Comparison of ENCODE assay signal across 13 mouse cellular contexts in genomic region chr6:49149202-49149930, GRCm38 (mm10).
DNase-seq lines count a peak whose midpoint lies in the region; ATAC-seq lines count a peak whose summit lies in the region.
"Had no signal": no experiment of that assay in that cellular context is flagged by ENCODE, and none has a peak within 500 bp of the region (broad histone marks: within the 10 kb centered on the region; RNA-seq: fewer than 3 reads in every experiment).

No protein-coding gene starts in this region.

- no peak overlapping the region for H3K4me2 ChIP-seq in heart, embryonic 12.5 days
- peak overlapping the region; percentile 32 for H3K4me2 ChIP-seq in intestine, embryonic 14.5 days (ENCODE audit: low read length)
- no peak overlapping the region for H3K4me2 ChIP-seq in kidney, embryonic 14.5 days (replicated peaks; ENCODE audit: low read depth, low read length)
- no peak overlapping the region for H3K4me2 ChIP-seq in liver, embryonic 16.5 days (ENCODE audit: low read depth, low read length)
- H3K4me2 ChIP-seq: midbrain, embryonic 15.5 days had no signal

- no peak for ATAC-seq in heart, embryonic 12.5 days (ENCODE audit: insufficient number of reproducible peaks, low FRiP score)
- ATAC-seq in intestine, embryonic 14.5 days (replicated peaks; ENCODE audit: low FRiP score, low TSS enrichment, low read depth), result peak; percentile 58
- no peak for ATAC-seq in kidney, embryonic 14.5 days (ENCODE audit: low FRiP score, low TSS enrichment)
- no peak for ATAC-seq in liver, embryonic 16.5 days (ENCODE audit: low read depth)
- ATAC-seq in megakaryocyte-erythroid progenitor cell, adult 5-6 weeks (replicated peaks; ENCODE audit: low FRiP score, low TSS enrichment, poor library complexity, severe bottlenecking), result no peak
- ATAC-seq: midbrain, embryonic 15.5 days; Patski had no signal

- no peaks in the 10 kb centered on the region for H3K9me3 ChIP-seq in heart, embryonic 12.5 days (replicated peaks)
- no peaks in the 10 kb centered on the region for H3K9me3 ChIP-seq in intestine, embryonic 14.5 days (ENCODE audit: control insufficient read depth, low read length)
- H3K9me3 ChIP-seq in kidney, embryonic 14.5 days (ENCODE audit: control insufficient read depth, low read length), result no peaks in the 10 kb centered on the region
- no peaks in the 10 kb centered on the region for H3K9me3 ChIP-seq in liver, embryonic 16.5 days (replicated peaks; ENCODE audit: control insufficient read depth, low read length)
- H3K9me3 ChIP-seq: midbrain, embryonic 15.5 days had no signal

- no peaks in the 10 kb centered on the region for H3K36me3 ChIP-seq in heart, embryonic 12.5 days
- 0 out of 2 replicates have a peak, but pooled peaks cover 3% of the 10 kb centered on the region for H3K36me3 ChIP-seq in intestine, embryonic 14.5 days (ENCODE audit: control insufficient read depth, insufficient read depth, low read length)
- no peaks in the 10 kb centered on the region for H3K36me3 ChIP-seq in kidney, embryonic 14.5 days (ENCODE audit: control insufficient read depth, insufficient read depth, low read length)
- H3K36me3 ChIP-seq in liver, embryonic 16.5 days (ENCODE audit: control insufficient read depth, insufficient read depth), result no peaks in the 10 kb centered on the region
- H3K36me3 ChIP-seq: midbrain, embryonic 15.5 days had no signal

- H3K27ac ChIP-seq in heart, embryonic 12.5 days (ENCODE audit: poor library complexity, severe bottlenecking), result peak overlapping the region; percentile 52; the same call in 1 of the 2 replicates
- peak overlapping the region; percentile 75 for H3K27ac ChIP-seq in intestine, embryonic 14.5 days (ENCODE audit: low read depth)
- H3K27ac ChIP-seq in kidney, embryonic 14.5 days (ENCODE audit: low read depth, low read length), result peak overlapping the region; percentile 51; the same call in 1 of the 2 replicates
- peak overlapping the region; percentile 61; the same call in 1 of the 2 replicates for H3K27ac ChIP-seq in liver, embryonic 16.5 days (ENCODE audit: low read length)
- H3K27ac ChIP-seq: midbrain, embryonic 15.5 days had no signal

- H3K4me1 ChIP-seq in heart, embryonic 12.5 days (replicated peaks), result peaks cover 70% of the 10 kb centered on the region
- H3K4me1 ChIP-seq in intestine, embryonic 14.5 days (replicated peaks; ENCODE audit: control insufficient read depth, insufficient read depth, low read length), result no peaks in the 10 kb centered on the region; the same call in 1 of the 2 replicates
- H3K4me1 ChIP-seq in kidney, embryonic 14.5 days (ENCODE audit: control insufficient read depth, insufficient read depth, low read length), result peaks cover 8% of the 10 kb centered on the region
- peaks cover 13% of the 10 kb centered on the region for H3K4me1 ChIP-seq in liver, embryonic 16.5 days (ENCODE audit: control insufficient read depth, low read depth, low read length)

- WGBS in heart, embryonic 12.5 days, result 76% methylated on average over 5 of the region's 5 CpGs
- 69% methylated on average over 5 of the region's 5 CpGs for WGBS in intestine, embryonic 14.5 days
- WGBS in kidney, embryonic 14.5 days, result 74% methylated on average over 5 of the region's 5 CpGs
- WGBS in liver, embryonic 16.5 days (ENCODE audit: insufficient replicate concordance), result 60% methylated on average over 5 of the region's 5 CpGs

- no peaks in the 10 kb centered on the region for H3K27me3 ChIP-seq in heart, embryonic 12.5 days (replicated peaks)
- H3K27me3 ChIP-seq in intestine, embryonic 14.5 days (replicated peaks; ENCODE audit: control insufficient read depth, insufficient read depth, low read length), result no peaks in the 10 kb centered on the region
- H3K27me3 ChIP-seq in kidney, embryonic 14.5 days (ENCODE audit: control insufficient read depth, insufficient read depth, low read length), result no peaks in the 10 kb centered on the region
- no peaks in the 10 kb centered on the region for H3K27me3 ChIP-seq in liver, embryonic 16.5 days (ENCODE audit: control insufficient read depth, insufficient read depth, low read depth, low read length)
- H3K27me3 ChIP-seq: midbrain, embryonic 15.5 days; Patski had no signal

- intact Hi-C loops in heart, postnatal 25 days (cut with DNase I), result no loop called here

- no peak overlapping the region for H3K4me3 ChIP-seq in heart, embryonic 12.5 days
- H3K4me3 ChIP-seq in intestine, embryonic 14.5 days (ENCODE audit: low read depth, low read length), result no peak overlapping the region
- H3K4me3 ChIP-seq in kidney, embryonic 14.5 days (ENCODE audit: low read length), result no peak overlapping the region
- no peak overlapping the region for H3K4me3 ChIP-seq in liver, embryonic 16.5 days (ENCODE audit: low read depth, low read length)
- H3K4me3 ChIP-seq: midbrain, embryonic 15.5 days had no signal

- H3K9ac ChIP-seq in heart, embryonic 12.5 days, result no peak overlapping the region
- no peak overlapping the region for H3K9ac ChIP-seq in intestine, embryonic 14.5 days (ENCODE audit: low read length)
- no peak overlapping the region for H3K9ac ChIP-seq in kidney, embryonic 14.5 days (ENCODE audit: low read depth, low read length)
- no peak overlapping the region for H3K9ac ChIP-seq in liver, embryonic 16.5 days (ENCODE audit: low read depth, low read length)
- H3K9ac ChIP-seq: midbrain, embryonic 15.5 days had no signal

- no peak for DNase-seq in heart, postnatal 25 days (ENCODE audit: low spot score)
- DNase-seq in intestine, embryonic 14.5 days (ENCODE audit: low spot score), result no peak
- no peak for DNase-seq in layer of hippocampus, adult 9-10 months (ENCODE audit: low spot score)
- no peak for DNase-seq in cerebellum, adult 11-12 months
- DNase-seq: cerebellum, adult 9-10 months; layer of hippocampus, postnatal 36 days; right cerebral cortex, postnatal 14 days had no signal
